Comparison of ENCODE assay signal across 17 mouse cellular contexts in the genomic region with DNA sequence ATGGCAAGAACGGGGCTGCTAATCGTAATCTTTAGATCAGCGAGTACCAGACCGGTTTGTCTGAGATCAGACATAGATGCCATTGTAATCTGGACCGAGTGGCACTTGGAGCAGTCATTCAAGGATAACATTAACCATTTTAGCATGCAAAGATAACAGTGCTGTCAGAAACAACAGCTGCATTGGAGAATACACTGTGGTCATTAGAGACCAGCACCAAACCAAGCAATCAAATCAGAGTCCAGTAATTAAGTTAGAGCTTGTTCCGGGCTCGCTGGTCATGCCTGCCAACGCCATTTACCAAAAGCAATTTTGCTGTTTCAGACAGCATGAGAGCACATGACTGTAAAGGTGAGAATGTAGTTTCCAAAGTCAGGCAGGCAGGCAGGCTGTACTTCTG. TPM values are rescaled to one million over a fixed set of nuclear protein-coding genes. Genes with fewer than 3 reads are reported as not detected.
A peak's percentile ranks its signal among the peaks of the same experiment; 100 is the strongest.
DNase-seq lines count a peak whose midpoint lies in the region; ATAC-seq and TF ChIP-seq lines count a peak whose summit lies in the region.
"Had no signal": no experiment of that assay in that cellular context is flagged by ENCODE, and none has a peak within 500 bp of the region (broad histone marks: within the 10 kb centered on the region; RNA-seq: fewer than 3 reads in every experiment).

No protein-coding gene starts in this region.

- H3K4me2 ChIP-seq in midbrain, postnatal 0 days (ENCODE audit: low read depth, low read length, poor library complexity, severe bottlenecking), result no peak overlapping the region
- no peak overlapping the region for H3K4me2 ChIP-seq in midbrain, embryonic 13.5 days (replicated peaks)
- no peak overlapping the region for H3K4me2 ChIP-seq in embryonic facial prominence, embryonic 12.5 days (replicated peaks)
- H3K4me2 ChIP-seq in myocyte (ENCODE audit: low read depth), result peak overlapping the region; percentile 66

- no peaks in the 10 kb centered on the region for H3K79me2 ChIP-seq in myocyte (ENCODE audit: control insufficient read depth, insufficient read depth)

- H3K4me1 ChIP-seq in midbrain, postnatal 0 days (ENCODE audit: insufficient read depth, low read length), result no peaks in the 10 kb centered on the region
- H3K4me1 ChIP-seq in midbrain, embryonic 13.5 days (replicated peaks), result peaks cover 9% of the 10 kb centered on the region
- H3K4me1 ChIP-seq in embryonic facial prominence, embryonic 12.5 days, result peaks cover 11% of the 10 kb centered on the region

- H3K4me3 ChIP-seq in midbrain, postnatal 0 days (ENCODE audit: low read depth, low read length), result no peak overlapping the region
- no peak overlapping the region for H3K4me3 ChIP-seq in midbrain, embryonic 13.5 days (replicated peaks)
- H3K4me3 ChIP-seq in embryonic facial prominence, embryonic 12.5 days, result no peak overlapping the region
- H3K4me3 ChIP-seq in myocyte, result no peak overlapping the region
- H3K4me3 ChIP-seq: megakaryocyte, embryonic 14.5 days had no signal

- H3K9me3 ChIP-seq in midbrain, postnatal 0 days (ENCODE audit: low read length), result no peaks in the 10 kb centered on the region
- no peaks in the 10 kb centered on the region for H3K9me3 ChIP-seq in midbrain, embryonic 13.5 days
- no peaks in the 10 kb centered on the region for H3K9me3 ChIP-seq in embryonic facial prominence, embryonic 12.5 days

- TF ChIP-seq POLR2A in myocyte (IDR thresholded peaks at IDR 0.05; ENCODE audit: insufficient read length, low read depth), result no peak

- H3K9ac ChIP-seq in midbrain, postnatal 0 days (replicated peaks; ENCODE audit: low read length, poor library complexity, severe bottlenecking), result no peak overlapping the region
- H3K9ac ChIP-seq in midbrain, embryonic 13.5 days (replicated peaks), result no peak overlapping the region
- no peak overlapping the region for H3K9ac ChIP-seq in embryonic facial prominence, embryonic 12.5 days

- WGBS in midbrain, postnatal 0 days, result 53% methylated on average over 8 of the region's 8 CpGs
- whole genome bisulfite sequencing in midbrain, embryonic 13.5 days, result 67% methylated on average over 8 of the region's 8 CpGs
- WGBS in embryonic facial prominence, embryonic 12.5 days, result 53% methylated on average over 8 of the region's 8 CpGs

- DNase-seq in heart, adult 11 months, result peak; percentile 72
- DNase-seq in heart, adult 18-20 months, result no peak
- peak; percentile 9 for DNase-seq in midbrain, postnatal 0 days (ENCODE audit: low spot score)
- no peak for DNase-seq in layer of hippocampus, postnatal 36 days
- DNase-seq: adrenal gland, adult 2 months; cerebellum, adult 8-10 months; gastrocnemius, postnatal 10 days; lung, adult 18-20 months; lung, postnatal 14 days; right cerebral cortex, adult 18-20 months; thymus, postnatal 14 days had no signal

- no peak overlapping the region for H3ac ChIP-seq in myocyte (ENCODE audit: control insufficient read depth, insufficient read length)

- no peak for ATAC-seq in midbrain, postnatal 0 days (ENCODE audit: low FRiP score)
- no peak for ATAC-seq in midbrain, embryonic 13.5 days
- ATAC-seq in embryonic facial prominence, embryonic 12.5 days (ENCODE audit: insufficient number of reproducible peaks, insufficient read depth, low FRiP score, low TSS enrichment), result no peak
- ATAC-seq: intestine, embryonic 16.5 days had no signal

- H3K27me3 ChIP-seq in midbrain, postnatal 0 days (ENCODE audit: insufficient read depth, low read length), result no peaks in the 10 kb centered on the region
- no peaks in the 10 kb centered on the region for H3K27me3 ChIP-seq in midbrain, embryonic 13.5 days
- no peaks in the 10 kb centered on the region for H3K27me3 ChIP-seq in embryonic facial prominence, embryonic 12.5 days
- H3K27me3 ChIP-seq in myocyte (ENCODE audit: control insufficient read depth, insufficient read depth, insufficient read length), result no peaks in the 10 kb centered on the region
- H3K27me3 ChIP-seq: megakaryocyte, embryonic 14.5 days had no signal

- no peaks in the 10 kb centered on the region for H3K36me3 ChIP-seq in midbrain, postnatal 0 days (ENCODE audit: insufficient read depth, low read length)
- H3K36me3 ChIP-seq in midbrain, embryonic 13.5 days, result no peaks in the 10 kb centered on the region
- H3K36me3 ChIP-seq in embryonic facial prominence, embryonic 12.5 days, result no peaks in the 10 kb centered on the region
- H3K36me3 ChIP-seq in myocyte (ENCODE audit: control insufficient read depth, insufficient read depth), result no peaks in the 10 kb centered on the region

- H3K27ac ChIP-seq in midbrain, postnatal 0 days (ENCODE audit: low read depth, low read length), result no peak overlapping the region
- no peak overlapping the region for H3K27ac ChIP-seq in midbrain, embryonic 13.5 days
- H3K27ac ChIP-seq in embryonic facial prominence, embryonic 12.5 days, result peak overlapping the region; percentile 80
- H3K27ac ChIP-seq: kidney, postnatal 0 days had no signal

- no peak for TF ChIP-seq CTCF in midbrain, postnatal 0 days (IDR thresholded peaks at IDR 0.05)

TF ChIP-seq in myocyte, 11 proteins besides CTCF, POLR2A, EP300 and RAD21:
- no peak for TF ChIP-seq CEBPB (IDR thresholded peaks at IDR 0.05; ENCODE audit: insufficient read depth, poor library complexity, severe bottlenecking)
- TF ChIP-seq TCF12 (IDR thresholded peaks at IDR 0.05; ENCODE audit: insufficient read depth, poor library complexity, severe bottlenecking), result no peak
- TF ChIP-seq TCF3 (IDR thresholded peaks at IDR 0.05; ENCODE audit: insufficient read length, low read depth), result no peak
- TF ChIP-seq USF1 (IDR thresholded peaks at IDR 0.05; ENCODE audit: low read depth), result no peak
- peak; percentile 44 to 52 (median 48) for TF ChIP-seq MYOD1 (IDR thresholded peaks at IDR 0.05; ENCODE audit: control insufficient read depth in 1 of 3, insufficient read length in 2 of 3, low read depth in 2 of 3)
- TF ChIP-seq POLR2AphosphoS2 (IDR thresholded peaks at IDR 0.05; ENCODE audit: insufficient read length, low read depth), result no peak
- peak in 1 of 3 experiments; percentile 26 for TF ChIP-seq MYOG (IDR thresholded peaks at IDR 0.05; ENCODE audit: control insufficient read depth in 1 of 3, insufficient read depth in 1 of 3, insufficient read length in 2 of 3, low read depth in 2 of 3)
- TF ChIP-seq E2F4 (IDR thresholded peaks at IDR 0.05; ENCODE audit: insufficient read depth), result no peak
- no peak for TF ChIP-seq REST (IDR thresholded peaks at IDR 0.05; ENCODE audit: insufficient read depth, insufficient read length)
- TF ChIP-seq SRF (IDR thresholded peaks at IDR 0.05; ENCODE audit: control insufficient read depth, insufficient read length, low read depth), result no peak
- no peak for TF ChIP-seq MAX (IDR thresholded peaks at IDR 0.05; ENCODE audit: low read depth)

RNA-seq across cellular contexts. Expression of gene Erbin, which starts 50.1 kb away (rescaled TPM):
- total RNA-seq in heart, adult 18-20 months (2021), result 10 to 100 TPM; 42.5 to 47.2 TPM
- total RNA-seq in midbrain, postnatal 0 days (2014; rRNA removed), result 36.2 and 42.9 TPM in 2 replicates
- polyA plus RNA-seq in midbrain, postnatal 0 days (2015; fragmentation: Nextera tagmentation; extraction: Ambion mirVana), result 5.4 and 6.8 TPM in 2 replicates
- polyA plus RNA-seq in midbrain, embryonic 13.5 days (2015; fragmentation: Nextera tagmentation; extraction: Ambion mirVana), result 12.0 and 12.2 TPM in 2 replicates
- polyA plus RNA-seq in embryonic facial prominence, embryonic 12.5 days (2016; fragmentation: Nextera tagmentation; extraction: Ambion mirVana), result 28.4 and 29.8 TPM in 2 replicates
- 8.4 TPM for polyA plus RNA-seq in myocyte (2012; fragmentation: generic; extraction: Trizol)
- total RNA-seq in layer of hippocampus, postnatal 36 days (2021), result 10 to 100 TPM; 43.0 to 44.8 TPM

Comparison
In these comparisons a context has a peak if more than half of its experiments do, and no peak if none do; other contexts are left out.
1. DNase-seq: peak in heart, adult 11 months (single experiment) and midbrain, postnatal 0 days (single experiment); none in heart, adult 18-20 months (0 of 2) and layer of hippocampus, postnatal 36 days (0 of 2).